ENCODE assay signal across 9 mouse cellular contexts in genomic region chr13:52711713-52712369, GRCm38 (mm10).
A peak's percentile ranks its signal among the peaks of the same experiment; 100 is the strongest.
DNase-seq lines count a peak whose midpoint lies in the region; ATAC-seq and TF ChIP-seq lines count a peak whose summit lies in the region.
"Had no signal": no experiment of that assay in that cellular context is flagged by ENCODE, and none has a peak within 500 bp of the region (broad histone marks: within the 10 kb centered on the region; RNA-seq: fewer than 3 reads in every experiment).

No protein-coding gene starts in this region.

- 43% methylated on average over 9 of the region's 9 CpGs for WGBS in hindbrain, embryonic 14.5 days

- peak; percentile 88 for TF ChIP-seq CTCF in Patski (IDR thresholded peaks at IDR 0.05)

- no peaks in the 10 kb centered on the region for H3K4me1 ChIP-seq in hindbrain, embryonic 14.5 days (replicated peaks; ENCODE audit: control insufficient read depth, insufficient read depth, low read length)

- no peak overlapping the region for H3K4me2 ChIP-seq in hindbrain, embryonic 14.5 days (replicated peaks)

- H3K27ac ChIP-seq in hindbrain, embryonic 14.5 days: no peak overlapping the region

- H3K27me3 ChIP-seq in Patski: no peaks in the 10 kb centered on the region
- no peaks in the 10 kb centered on the region for H3K27me3 ChIP-seq in hindbrain, embryonic 14.5 days (ENCODE audit: control insufficient read depth, insufficient read depth, low read length)

- CTCF ChIA-PET in Patski (lab: Charles Lee): interaction anchor here (0.8 to 1.8 kb wide), 22 partner anchors 9 to 383 kb away, joined by 3 to 10 read pairs (median 4); no protein-coding TSS in a partner anchor

- H3K9me3 ChIP-seq in hindbrain, embryonic 14.5 days (ENCODE audit: control insufficient read depth, low read length): no peaks in the 10 kb centered on the region

- peak; percentile 78 for ATAC-seq in Patski
- peak; percentile 66; the same call in 1 of the 2 replicates for ATAC-seq in hindbrain, embryonic 14.5 days (ENCODE audit: low FRiP score)

- H3K36me3 ChIP-seq in hindbrain, embryonic 14.5 days (replicated peaks; ENCODE audit: control insufficient read depth, insufficient read depth): no peaks in the 10 kb centered on the region

- POLR2A ChIA-PET in Patski (lab: Charles Lee): interaction anchor here (0.6 to 1.3 kb wide), 3 partner anchors 266 to 270 kb away, joined by 3 to 5 read pairs (median 4); partner anchors contain the start of gene Nfil3

- H3K9ac ChIP-seq in hindbrain, embryonic 14.5 days: no peak overlapping the region

- H3K4me3 ChIP-seq in hindbrain, embryonic 14.5 days (replicated peaks; ENCODE audit: low read length): no peak overlapping the region
- H3K4me3 ChIP-seq: myocyte had no signal

- peak; percentile 86 for DNase-seq in Patski (ENCODE audit: low read depth, low spot score)
- peak; percentile 74 to 80 for DNase-seq in cerebellum, adult 18-20 months
- DNase-seq in frontal cortex, adult 2 months (ENCODE audit: extremely low spot score in 1 of 2, low spot score in 1 of 2): peak; percentile 33 to 94
- DNase-seq in hindbrain, embryonic 14.5 days (ENCODE audit: low spot score): peak; percentile 94
- peak; percentile 72 to 89 for DNase-seq in layer of hippocampus, postnatal 14 days (ENCODE audit: low spot score in 2 of 2)
- peak; percentile 94 for DNase-seq in lung, postnatal 36 days
- peak; percentile 82 to 88 for DNase-seq in right cerebral cortex, adult 2 months (ENCODE audit: low spot score in 2 of 2)
- peak; percentile 52 to 80 for DNase-seq in urinary bladder, postnatal 4 days (ENCODE audit: low spot score in 2 of 2)

- in situ Hi-C loops in Patski (cut with MboI; ENCODE audit: low pct_unique_long_range_greater_than_20kb): no loop called here
